8 mouse cellular contexts compared by ENCODE assay signal in the genomic region with DNA sequence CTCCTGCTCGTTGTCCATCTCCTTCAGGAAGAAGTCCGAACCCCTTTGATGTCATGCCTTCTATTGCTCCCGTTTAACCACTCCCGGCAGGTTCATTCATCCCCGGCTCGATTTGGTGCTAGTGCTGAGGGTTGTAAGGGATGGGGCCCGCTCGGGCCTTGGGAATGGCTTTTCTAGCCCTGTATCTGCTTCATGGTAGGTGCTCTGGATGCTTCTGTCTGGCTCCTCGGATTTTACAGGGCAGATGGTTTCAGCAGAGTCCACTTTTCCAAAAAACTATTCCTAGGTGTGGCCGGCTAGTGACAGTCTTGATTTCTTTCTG. TPM values are rescaled to one million over a fixed set of nuclear protein-coding genes. Genes with fewer than 3 reads are reported as not detected.
A peak's percentile ranks its signal among the peaks of the same experiment; 100 is the strongest.
DNase-seq lines count a peak whose midpoint lies in the region; ATAC-seq lines count a peak whose summit lies in the region.

No protein-coding gene starts in this region.

- peak overlapping the region; percentile 94 for H3K9ac ChIP-seq in heart, embryonic 16.5 days (ENCODE audit: low read length)
- peak overlapping the region; percentile 84 for H3K9ac ChIP-seq in hindbrain, embryonic 13.5 days
- H3K9ac ChIP-seq in midbrain, embryonic 12.5 days (replicated peaks), result peak overlapping the region; percentile 93

- H3K9me3 ChIP-seq in heart, embryonic 16.5 days (replicated peaks; ENCODE audit: control insufficient read depth, low read length), result no peaks in the 10 kb centered on the region
- H3K9me3 ChIP-seq in hindbrain, embryonic 13.5 days, result no peaks in the 10 kb centered on the region
- H3K9me3 ChIP-seq in midbrain, embryonic 12.5 days, result no peaks in the 10 kb centered on the region

- no peak for DNase-seq in heart, postnatal 36 days
- peak; percentile 62 for DNase-seq in ZHBTc4 (ENCODE audit: low read depth, low spot score)
- DNase-seq in natural killer cell, adult 2 months (ENCODE audit: low spot score in 2 of 2), result no peak
- no peak for DNase-seq in embryo, embryonic 11 days
- no peak for DNase-seq in cerebellum, postnatal 14 days

- ATAC-seq in heart, embryonic 16.5 days (replicated peaks; ENCODE audit: extremely low read depth, insufficient read depth, low FRiP score), result no peak
- no peak for ATAC-seq in hindbrain, embryonic 13.5 days (ENCODE audit: low FRiP score)
- ATAC-seq in midbrain, embryonic 12.5 days (ENCODE audit: low FRiP score, low read depth), result no peak

- H3K27ac ChIP-seq in heart, embryonic 16.5 days (ENCODE audit: low read length), result peak overlapping the region; percentile 86
- H3K27ac ChIP-seq in hindbrain, embryonic 13.5 days, result peak overlapping the region; percentile 90
- H3K27ac ChIP-seq in midbrain, embryonic 12.5 days (replicated peaks), result peak overlapping the region; percentile 72

- H3K36me3 ChIP-seq in heart, embryonic 16.5 days (ENCODE audit: control insufficient read depth, insufficient read depth), result no peaks in the 10 kb centered on the region
- 0 out of 2 replicates have a peak, but pooled peaks cover 4% of the 10 kb centered on the region for H3K36me3 ChIP-seq in hindbrain, embryonic 13.5 days
- no peaks in the 10 kb centered on the region for H3K36me3 ChIP-seq in midbrain, embryonic 12.5 days

- peak overlapping the region; percentile 99 for H3K4me3 ChIP-seq in heart, embryonic 16.5 days (ENCODE audit: low read length)
- H3K4me3 ChIP-seq in hindbrain, embryonic 13.5 days, result peak overlapping the region; percentile 65
- H3K4me3 ChIP-seq in midbrain, embryonic 12.5 days, result peak overlapping the region; percentile 95

- 3% methylated on average over 10 of the region's 10 CpGs for WGBS in heart, embryonic 16.5 days
- 7% methylated on average over 10 of the region's 10 CpGs for WGBS in hindbrain, embryonic 13.5 days
- 7% methylated on average over 10 of the region's 10 CpGs for WGBS in midbrain, embryonic 12.5 days

- intact Hi-C loops in heart, postnatal 36 days (cut with DNase I), result loop anchor here (2.0 to 10.0 kb wide), 2 partner anchors 18 to 280 kb away; partner anchors contain the start of genes Ogg1 and Vhl

- no peaks in the 10 kb centered on the region for H3K27me3 ChIP-seq in heart, embryonic 16.5 days (ENCODE audit: control insufficient read depth, insufficient read depth, low read length)
- H3K27me3 ChIP-seq in hindbrain, embryonic 13.5 days, result no peaks in the 10 kb centered on the region
- no peaks in the 10 kb centered on the region for H3K27me3 ChIP-seq in midbrain, embryonic 12.5 days

- H3K4me2 ChIP-seq in heart, embryonic 16.5 days (ENCODE audit: low read depth, low read length), result peak overlapping the region; percentile 91
- peak overlapping the region; percentile 86 for H3K4me2 ChIP-seq in hindbrain, embryonic 13.5 days
- H3K4me2 ChIP-seq in midbrain, embryonic 12.5 days (replicated peaks), result peak overlapping the region; percentile 89

- peaks cover 14% of the 10 kb centered on the region for H3K4me1 ChIP-seq in heart, embryonic 16.5 days (ENCODE audit: control insufficient read depth, insufficient read depth, low read length)
- H3K4me1 ChIP-seq in hindbrain, embryonic 13.5 days (replicated peaks), result peaks cover 32% of the 10 kb centered on the region
- H3K4me1 ChIP-seq in midbrain, embryonic 12.5 days, result peaks cover 26% of the 10 kb centered on the region

RNA-seq across cellular contexts. Expression of gene Brk1, which starts 0.6 kb away (rescaled TPM):
- polyA plus RNA-seq in heart, embryonic 16.5 days (2015; fragmentation: Nextera tagmentation; extraction: Ambion mirVana), result 164 and 178 TPM in 2 replicates
- total RNA-seq in heart, postnatal 36 days (2021), result 10 to 100 TPM; 72.7 to 78.5 TPM
- polyA plus RNA-seq in hindbrain, embryonic 13.5 days (2015; fragmentation: Nextera tagmentation; extraction: Ambion mirVana), result 235 and 248 TPM in 2 replicates
- polyA plus RNA-seq in midbrain, embryonic 12.5 days (2016; fragmentation: Nextera tagmentation; extraction: Ambion mirVana), result 184 and 196 TPM in 2 replicates

RNA-seq across cellular contexts. Expression of gene Fancd2os, which starts 4.7 kb away (rescaled TPM):
- polyA plus RNA-seq in heart, embryonic 16.5 days (2015; fragmentation: Nextera tagmentation; extraction: Ambion mirVana), result 0.30 TPM in 1 of 2 replicates, not detected in the other
- total RNA-seq in heart, postnatal 36 days (2021), result not detected
- 0.19 and 0.23 TPM in 2 replicates for polyA plus RNA-seq in hindbrain, embryonic 13.5 days (2015; fragmentation: Nextera tagmentation; extraction: Ambion mirVana)
- 0.22 TPM in 1 of 2 replicates, not detected in the other for polyA plus RNA-seq in midbrain, embryonic 12.5 days (2016; fragmentation: Nextera tagmentation; extraction: Ambion mirVana)

RNA-seq across cellular contexts. Expression of gene Vhl, which starts 18.6 kb away (rescaled TPM):
- polyA plus RNA-seq in heart, embryonic 16.5 days (2015; fragmentation: Nextera tagmentation; extraction: Ambion mirVana), result 28.8 and 29.4 TPM in 2 replicates
- 10 to 100 TPM; 10.5 to 13.8 TPM for total RNA-seq in heart, postnatal 36 days (2021)
- 65.0 and 68.5 TPM in 2 replicates for polyA plus RNA-seq in hindbrain, embryonic 13.5 days (2015; fragmentation: Nextera tagmentation; extraction: Ambion mirVana)
- 55.1 and 56.3 TPM in 2 replicates for polyA plus RNA-seq in midbrain, embryonic 12.5 days (2016; fragmentation: Nextera tagmentation; extraction: Ambion mirVana)

RNA-seq across cellular contexts. Expression of gene Irak2, which starts 33.1 kb away (rescaled TPM):
- 5.0 and 5.5 TPM in 2 replicates for polyA plus RNA-seq in heart, embryonic 16.5 days (2015; fragmentation: Nextera tagmentation; extraction: Ambion mirVana)
- total RNA-seq in heart, postnatal 36 days (2021), result 10 to 100 TPM in 1 of 2 experiments, 1 to 10 TPM in 1; 7.5 to 10.2 TPM
- 1.7 and 2.1 TPM in 2 replicates for polyA plus RNA-seq in hindbrain, embryonic 13.5 days (2015; fragmentation: Nextera tagmentation; extraction: Ambion mirVana)
- polyA plus RNA-seq in midbrain, embryonic 12.5 days (2016; fragmentation: Nextera tagmentation; extraction: Ambion mirVana), result 1.4 and 2.3 TPM in 2 replicates
